Mouse (Mus musculus): ENCODE measurements at regions not wholly inside any gene's neighbourhood (a gene's known extent, or its start where the extent isn't known, plus 50 kb on each side); places are given as distances from the start of the nearest gene placed in this dataset.

GRCm38 (mm10) chr3:49566769-49567729 is 190.1 kb downstream of the Pcdh18 start:
- no peak overlapping the region for H3K9ac ChIP-seq (ENCODE audit: low read depth, low read length)
- H3K4me3 ChIP-seq (ENCODE audit: low read depth, low read length): no peak overlapping the region
- H3K27ac ChIP-seq (ENCODE audit: low read length): no peak overlapping the region
- H3K9me3 ChIP-seq (replicated peaks; ENCODE audit: control insufficient read depth, low read length, poor library complexity, severe bottlenecking): no peaks in the 10 kb centered on the region
- H3K4me2 ChIP-seq (ENCODE audit: low read length): no peak overlapping the region
- no peaks in the 10 kb centered on the region for H3K4me1 ChIP-seq (ENCODE audit: control insufficient read depth, insufficient read depth, low read length)
- WGBS: 69% methylated on average over 8 of the region's 8 CpGs
- no peaks in the 10 kb centered on the region for H3K27me3 ChIP-seq (ENCODE audit: control insufficient read depth, insufficient read depth, low read depth, low read length)
- no peaks in the 10 kb centered on the region for H3K36me3 ChIP-seq (ENCODE audit: control insufficient read depth, insufficient read depth, low read length)
- ATAC-seq: no peak

- no peaks in the 10 kb centered on the region for H3K4me1 ChIP-seq (ENCODE audit: control insufficient read depth, insufficient read depth, low read length)
- no peak overlapping the region for H3K27ac ChIP-seq (ENCODE audit: low read length)
- no peak for ATAC-seq
- H3K4me3 ChIP-seq (ENCODE audit: low read depth, low read length): no peak overlapping the region
- H3K36me3 ChIP-seq (ENCODE audit: control insufficient read depth, insufficient read depth, low read length): no peaks in the 10 kb centered on the region
- no peaks in the 10 kb centered on the region for H3K27me3 ChIP-seq (ENCODE audit: control insufficient read depth, insufficient read depth, low read depth, low read length)
- H3K9ac ChIP-seq (ENCODE audit: low read depth, low read length): no peak overlapping the region
- no peaks in the 10 kb centered on the region for H3K9me3 ChIP-seq (replicated peaks; ENCODE audit: control insufficient read depth, low read length, poor library complexity, severe bottlenecking)
- H3K4me2 ChIP-seq (ENCODE audit: low read length): no peak overlapping the region
Measured at GRCm38 (mm10) chr3:49527642-49528041, 229.5 kb downstream of the Pcdh18 start.

- Histone ChIP-seq H3K4me3 (ENCODE audit: low read depth, low read length) (no peak overlapping the region), H3K36me3 (ENCODE audit: control insufficient read depth, insufficient read depth, low read length) (no peaks in the 10 kb centered on the region), H3K9ac (ENCODE audit: low read depth, low read length) (no peak overlapping the region), H3K4me2 (ENCODE audit: low read length) (no peak overlapping the region), H3K9me3 (replicated peaks; ENCODE audit: control insufficient read depth, low read length, poor library complexity, severe bottlenecking) (no peaks in the 10 kb centered on the region), H3K27me3 (ENCODE audit: control insufficient read depth, insufficient read depth, low read depth, low read length) (no peaks in the 10 kb centered on the region), H3K27ac (ENCODE audit: low read length) (no peak overlapping the region), H3K4me1 (ENCODE audit: control insufficient read depth, insufficient read depth, low read length) (no peaks in the 10 kb centered on the region)
- ATAC-seq: no peak
- WGBS: 71% methylated on average over 2 of the region's 2 CpGs
Measured at GRCm38 (mm10) chr3:49520088-49520487, 237.0 kb downstream of the Pcdh18 start.

GRCm38 (mm10) chr3:49504581-49504980 is 252.5 kb downstream of the Pcdh18 start:
- no peaks in the 10 kb centered on the region for H3K4me1 ChIP-seq (ENCODE audit: control insufficient read depth, insufficient read depth, low read length)
- no peak overlapping the region for H3K27ac ChIP-seq (ENCODE audit: low read length)

GRCm38 (mm10) chr3:49502351-49502750 is 254.8 kb downstream of the Pcdh18 start:
- 88% methylated on average over 4 of the region's 4 CpGs for WGBS
- no peak for ATAC-seq
- Histone ChIP-seq H3K27ac (ENCODE audit: low read length) (no peak overlapping the region), H3K4me1 (ENCODE audit: control insufficient read depth, insufficient read depth, low read length) (no peaks in the 10 kb centered on the region), H3K4me2 (ENCODE audit: low read length) (no peak overlapping the region), H3K9ac (ENCODE audit: low read depth, low read length) (no peak overlapping the region), H3K27me3 (ENCODE audit: control insufficient read depth, insufficient read depth, low read depth, low read length) (no peaks in the 10 kb centered on the region), H3K9me3 (replicated peaks; ENCODE audit: control insufficient read depth, low read length, poor library complexity, severe bottlenecking) (no peaks in the 10 kb centered on the region), H3K4me3 (ENCODE audit: low read depth, low read length) (no peak overlapping the region), H3K36me3 (ENCODE audit: control insufficient read depth, insufficient read depth, low read length) (no peaks in the 10 kb centered on the region)

More at GRCm38 (mm10) chr3:49504581-49504980, 252.5 kb downstream of the Pcdh18 start:
- Histone ChIP-seq H3K9me3 (replicated peaks; ENCODE audit: control insufficient read depth, low read length, poor library complexity, severe bottlenecking) (no peaks in the 10 kb centered on the region), H3K4me2 (ENCODE audit: low read length) (no peak overlapping the region), H3K36me3 (ENCODE audit: control insufficient read depth, insufficient read depth, low read length) (no peaks in the 10 kb centered on the region), H3K27me3 (ENCODE audit: control insufficient read depth, insufficient read depth, low read depth, low read length) (no peaks in the 10 kb centered on the region), H3K4me3 (ENCODE audit: low read depth, low read length) (no peak overlapping the region), H3K9ac (ENCODE audit: low read depth, low read length) (no peak overlapping the region)
- WGBS: 72% methylated on average over 6 of the region's 6 CpGs
- ATAC-seq: no peak

GRCm38 (mm10) chr3:49485105-49485504 is 272.0 kb downstream of the Pcdh18 start:
- H3K27me3 ChIP-seq (ENCODE audit: control insufficient read depth, insufficient read depth, low read depth, low read length): no peaks in the 10 kb centered on the region
- H3K4me2 ChIP-seq (ENCODE audit: low read length): no peak overlapping the region
- no peak for ATAC-seq

More at GRCm38 (mm10) chr3:49485105-49485504, 272.0 kb downstream of the Pcdh18 start:
- Histone ChIP-seq H3K9me3 (replicated peaks; ENCODE audit: control insufficient read depth, low read length, poor library complexity, severe bottlenecking) (no peaks in the 10 kb centered on the region), H3K36me3 (ENCODE audit: control insufficient read depth, insufficient read depth, low read length) (no peaks in the 10 kb centered on the region), H3K9ac (ENCODE audit: low read depth, low read length) (no peak overlapping the region), H3K4me3 (ENCODE audit: low read depth, low read length) (no peak overlapping the region), H3K27ac (ENCODE audit: low read length) (no peak overlapping the region), H3K4me1 (ENCODE audit: control insufficient read depth, insufficient read depth, low read length) (no peaks in the 10 kb centered on the region)
- WGBS: 89% methylated on average over 8 of the region's 8 CpGs

All from midbrain, embryonic 16.5 days (tissue).